Mouse (Mus musculus) ovary, postnatal 14 days (tissue): Measurements from ENCODE around the gene Fam83c.
A peak's percentile ranks its signal among the peaks of the same experiment; 100 is the strongest.

ENCODE experiments used
- DNase-seq: peaks from one replicate; pipeline ENCODE4 v3.0.0; 2022; ENCODE audit warnings: low spot score

The Fam83c gene

GRCm38 (mm10) chr2:155826630-155827424, 7.8 kb downstream of the Fam83c start, which contains the start of gene Eif6:
Gene Eif6, minus strand, starts transcription at chr2:155826925.
- peak; percentile 72 for DNase-seq

GRCm38 (mm10) chr2:155825904-155826629, 8.6 kb downstream of the Fam83c start:
- DNase-seq: no peak

- DNase-seq: no peak
These were observed 10.9 kb downstream of the Fam83c start for GRCm38 (mm10) chr2:155823722-155824121.

GRCm38 (mm10) chr2:155820779-155821178, 13.9 kb downstream of the Fam83c start:
- no peak for DNase-seq

GRCm38 (mm10) chr2:155819449-155820251, 15.0 kb downstream of the Fam83c start:
- DNase-seq: no peak

- DNase-seq: no peak
These were observed 15.4 kb downstream of the Fam83c start, which contains the start of gene BC029722 for GRCm38 (mm10) chr2:155819392-155819448. Gene BC029722, minus strand, starts transcription at chr2:155819426.

GRCm38 (mm10) chr2:155818596-155819391, 15.9 kb downstream of the Fam83c start:
- DNase-seq: peak; percentile 90

- DNase-seq: no peak
These were observed 17.1 kb downstream of the Fam83c start for GRCm38 (mm10) chr2:155817301-155818245.

- no peak for DNase-seq
These were observed 18.5 kb downstream of the Fam83c start for GRCm38 (mm10) chr2:155816179-155816578.

GRCm38 (mm10) chr2:155814829-155815228, 19.8 kb downstream of the Fam83c start:
- no peak for DNase-seq

- DNase-seq: no peak
These were observed 22.0 kb downstream of the Fam83c start for GRCm38 (mm10) chr2:155812637-155813036.

- peak; percentile 80 for DNase-seq
These were observed 22.7 kb downstream of the Fam83c start for GRCm38 (mm10) chr2:155811821-155812396.

GRCm38 (mm10) chr2:155809620-155810019, 25.0 kb downstream of the Fam83c start:
- DNase-seq: no peak

- DNase-seq: no peak
These were observed 27.2 kb downstream of the Fam83c start for GRCm38 (mm10) chr2:155807408-155807807.

- no peak for DNase-seq
These were observed 28.1 kb downstream of the Fam83c start for GRCm38 (mm10) chr2:155806548-155806947.

GRCm38 (mm10) chr2:155805925-155806255, 28.8 kb downstream of the Fam83c start:
- no peak for DNase-seq

- no peak for DNase-seq
These were observed 29.3 kb downstream of the Fam83c start for GRCm38 (mm10) chr2:155805231-155805924.

GRCm38 (mm10) chr2:155804053-155804452, 30.6 kb downstream of the Fam83c start:
- no peak for DNase-seq

GRCm38 (mm10) chr2:155802761-155803160, 31.9 kb downstream of the Fam83c start:
- DNase-seq: no peak

GRCm38 (mm10) chr2:155798613-155799012, 36.0 kb downstream of the Fam83c start:
- DNase-seq: no peak
